Mouse (Mus musculus) brain, embryonic 18.5 days (tissue): ENCODE data around the gene Zfp354b.

Experiments
- DNase-seq: peaks from one replicate; pipeline ENCODE4 v3.0.0-alpha.2; 2012; ENCODE audit warnings: low read depth, low spot score

Gene Zfp354b

GRCm38 (mm10) chr11:50886231-50886932 lies 45.1 kb downstream of the Zfp354b start:
- no peak for DNase-seq

- DNase-seq, result no peak
Measured at GRCm38 (mm10) chr11:50883756-50884155, 47.7 kb downstream of the Zfp354b start.

- no peak for DNase-seq
Measured at GRCm38 (mm10) chr11:50878641-50879040, 52.8 kb downstream of the Zfp354b start.
